16 mouse cellular contexts compared by ENCODE assay signal in the genomic region with DNA sequence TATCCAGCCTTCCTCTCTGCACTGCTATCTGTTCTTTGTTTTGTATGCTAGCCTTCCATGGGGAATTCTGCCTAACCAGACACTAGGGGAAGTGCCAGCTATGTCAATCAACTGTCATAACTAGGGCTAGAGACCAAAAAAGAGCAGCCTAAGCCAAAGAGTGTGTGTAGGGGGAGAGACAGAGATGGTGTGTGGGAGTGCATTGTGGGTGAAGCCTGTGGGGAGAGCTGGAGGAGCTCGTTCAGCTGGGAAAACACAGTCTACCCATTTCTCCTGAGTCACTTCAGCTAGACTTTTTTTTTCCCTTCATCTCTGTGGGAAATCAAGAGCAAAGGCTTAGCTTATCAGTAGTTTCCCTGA.
DNase-seq lines count a peak whose midpoint lies in the region; ATAC-seq and TF ChIP-seq lines count a peak whose summit lies in the region.
"Had no signal": no experiment of that assay in that cellular context is flagged by ENCODE, and none has a peak within 500 bp of the region (broad histone marks: within the 10 kb centered on the region; RNA-seq: fewer than 3 reads in every experiment).

No protein-coding gene starts in this region.

- peak overlapping the region; percentile 68 for H3K27ac ChIP-seq in heart, embryonic 11.5 days (ENCODE audit: low read depth, low read length)
- no peak overlapping the region for H3K27ac ChIP-seq in heart, adult 2 months
- H3K27ac ChIP-seq: intestine, embryonic 15.5 days; midbrain, embryonic 13.5 days; neural tube, embryonic 12.5 days had no signal

- H3K9me3 ChIP-seq in heart, embryonic 11.5 days (replicated peaks; ENCODE audit: control insufficient read depth, low read length), result no peaks in the 10 kb centered on the region
- H3K9me3 ChIP-seq: intestine, embryonic 15.5 days; midbrain, embryonic 13.5 days; neural tube, embryonic 12.5 days had no signal

- no peak for TF ChIP-seq EP300 in heart, adult 2 months (IDR thresholded peaks at IDR 0.05; ENCODE audit: insufficient read depth, low read depth, low read length)

- ATAC-seq in heart, embryonic 11.5 days (replicated peaks; ENCODE audit: insufficient number of reproducible peaks, low FRiP score, low TSS enrichment), result no peak; the same call in 1 of the 2 replicates
- ATAC-seq: intestine, embryonic 15.5 days; midbrain, embryonic 13.5 days had no signal

- no peak for DNase-seq in heart, adult 2 months
- peak; percentile 77 for DNase-seq in brain, embryonic 14.5 days (ENCODE audit: low read depth)
- DNase-seq in layer of hippocampus, adult 11-12 months (ENCODE audit: low spot score), result peak; percentile 37
- DNase-seq in left cerebral cortex, postnatal 14 days (ENCODE audit: low spot score in 2 of 2), result peak; percentile 1 to 9
- no peak for DNase-seq in adrenal gland, postnatal 36 days
- no peak for DNase-seq in yolk sac, embryonic 10.5 days (ENCODE audit: low spot score)
- DNase-seq: cerebellum, adult 8-10 months; heart, postnatal 36 days; kidney, postnatal 14 days; lung, adult 2 months; thymus, postnatal 36 days had no signal

- H3K36me3 ChIP-seq in heart, embryonic 11.5 days (ENCODE audit: control insufficient read depth, insufficient read depth, low read length), result no peaks in the 10 kb centered on the region
- H3K36me3 ChIP-seq in heart, adult 2 months (ENCODE audit: control insufficient read depth, insufficient read depth, low read length), result no peaks in the 10 kb centered on the region
- H3K36me3 ChIP-seq: intestine, embryonic 15.5 days; midbrain, embryonic 13.5 days; neural tube, embryonic 12.5 days had no signal

- H3K4me3 ChIP-seq in heart, embryonic 11.5 days (ENCODE audit: low read depth, low read length), result no peak overlapping the region
- no peak overlapping the region for H3K4me3 ChIP-seq in heart, adult 2 months
- H3K4me3 ChIP-seq: intestine, embryonic 15.5 days; midbrain, embryonic 13.5 days; neural tube, embryonic 12.5 days had no signal

- no peaks in the 10 kb centered on the region for H3K27me3 ChIP-seq in heart, embryonic 11.5 days (ENCODE audit: control insufficient read depth, insufficient read depth, low read length)
- no peaks in the 10 kb centered on the region for H3K27me3 ChIP-seq in heart, adult 2 months (ENCODE audit: control insufficient read depth, insufficient read depth, low read length)
- H3K27me3 ChIP-seq: CH12.LX; intestine, embryonic 15.5 days; midbrain, embryonic 13.5 days; neural tube, embryonic 12.5 days had no signal

- no peak overlapping the region for H3K9ac ChIP-seq in heart, embryonic 11.5 days (ENCODE audit: low read depth, low read length)
- H3K9ac ChIP-seq in heart, adult 2 months (ENCODE audit: low read depth, low read length), result no peak overlapping the region
- H3K9ac ChIP-seq: intestine, embryonic 15.5 days; midbrain, embryonic 13.5 days; neural tube, embryonic 12.5 days had no signal

- no peak for TF ChIP-seq CTCF in heart, adult 2 months (IDR thresholded peaks at IDR 0.05)
- no peak for TF ChIP-seq CTCF in brain, embryonic 14.5 days (IDR thresholded peaks at IDR 0.05; ENCODE audit: borderline replicate concordance, extremely low read depth, insufficient read depth, insufficient read length)

- intact Hi-C loops in heart, adult 2 months (cut with DNase I), result no loop called here
- intact Hi-C loops in left cerebral cortex, postnatal 14 days (cut with DNase I), result no loop called here

- peaks cover 5% of the 10 kb centered on the region; the same call in 1 of the 2 replicates for H3K4me1 ChIP-seq in heart, embryonic 11.5 days (ENCODE audit: control insufficient read depth, insufficient read depth, low read length)
- H3K4me1 ChIP-seq in heart, adult 2 months (ENCODE audit: control insufficient read depth, insufficient read depth, low read length), result no peaks in the 10 kb centered on the region
- H3K4me1 ChIP-seq: intestine, embryonic 15.5 days; midbrain, embryonic 13.5 days; neural tube, embryonic 12.5 days had no signal

- 7% methylated on average over 1 of the region's 1 CpGs for WGBS in heart, embryonic 11.5 days (ENCODE audit: insufficient replicate concordance)
- 11% methylated on average over 1 of the region's 1 CpGs for whole genome bisulfite sequencing in heart, adult 2 months

- no peak for TF ChIP-seq POLR2A in heart, adult 2 months (IDR thresholded peaks at IDR 0.05; ENCODE audit: insufficient read depth, low read depth, low read length)
- TF ChIP-seq POLR2A in brain, embryonic 14.5 days (IDR thresholded peaks at IDR 0.05; ENCODE audit: borderline replicate concordance, extremely low read depth, insufficient read depth, insufficient read length, poor library complexity, severe bottlenecking), result no peak

- H3K4me2 ChIP-seq in heart, embryonic 11.5 days, result no peak overlapping the region
- H3K4me2 ChIP-seq: intestine, embryonic 15.5 days; midbrain, embryonic 13.5 days; neural tube, embryonic 12.5 days had no signal

- no peaks in the 10 kb centered on the region for H3K79me2 ChIP-seq in heart, adult 2 months (replicated peaks; ENCODE audit: control insufficient read depth, insufficient read depth, low read length)

Comparison
In these comparisons a context has a peak if more than half of its experiments do, and no peak if none do; other contexts are left out.
1. DNase-seq: peak in brain, embryonic 14.5 days (single experiment), layer of hippocampus, adult 11-12 months (single experiment) and left cerebral cortex, postnatal 14 days (2 of 2); none in heart, adult 2 months (0 of 2), adrenal gland, postnatal 36 days (0 of 2) and yolk sac, embryonic 10.5 days (single experiment).